Mouse (Mus musculus) megakaryocyte, embryonic 14.5 days (primary cell): ENCODE measurements at regions not wholly inside any gene's neighbourhood (a gene's known extent, or its start where the extent isn't known, plus 50 kb on each side); places are given as distances from the start of the nearest gene placed in this dataset.

ENCODE experiments used
- FLI1 ChIP-seq: IDR thresholded peaks from 2 replicates; pipeline ENCODE4 v1.6.1; 2012; ENCODE audit warnings: low read length, inconsistent platforms, mixed read lengths
- GATA1 ChIP-seq: IDR thresholded peaks from 3 replicates; pipeline ENCODE4 v1.6.1; 2012; ENCODE audit warnings: mixed read lengths, low read length, inconsistent platforms, borderline replicate concordance

- TF ChIP-seq GATA1 (no peak), FLI1 (no peak)
These were observed 112.3 kb upstream of the A430005L14Rik start for GRCm38 (mm10) chr4:153844766-153845165.
